Mouse (Mus musculus): ENCODE results near the gene Actl10.
A peak's percentile ranks its signal among the peaks of the same experiment; 100 is the strongest.

Gene Actl10

DNA sequence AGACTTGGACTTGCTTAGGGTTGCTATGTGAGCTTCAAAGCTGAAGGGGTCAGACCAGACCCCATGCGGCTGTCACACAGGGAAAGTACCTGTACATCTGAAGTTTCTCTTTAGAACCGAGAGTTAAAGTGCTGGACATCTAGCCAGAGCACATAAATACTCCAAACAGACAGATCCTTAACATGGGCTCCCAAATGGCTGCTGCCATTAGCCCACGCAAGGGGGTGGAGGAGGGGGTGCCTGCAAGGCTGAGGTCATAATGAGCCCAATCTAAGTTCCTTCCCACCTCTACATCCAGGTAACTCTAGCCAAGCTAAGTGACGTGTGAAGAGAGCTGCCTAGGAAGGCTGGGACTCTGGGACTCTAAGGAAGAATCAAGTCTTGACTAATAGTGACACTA, at the start of gene Actl10:
Actl10 (plus strand) TSS at position 301 of the 400 bp plus-strand sequence.
- DNase-seq (ENCODE audit: low read depth, low spot score): no peak

DNA sequence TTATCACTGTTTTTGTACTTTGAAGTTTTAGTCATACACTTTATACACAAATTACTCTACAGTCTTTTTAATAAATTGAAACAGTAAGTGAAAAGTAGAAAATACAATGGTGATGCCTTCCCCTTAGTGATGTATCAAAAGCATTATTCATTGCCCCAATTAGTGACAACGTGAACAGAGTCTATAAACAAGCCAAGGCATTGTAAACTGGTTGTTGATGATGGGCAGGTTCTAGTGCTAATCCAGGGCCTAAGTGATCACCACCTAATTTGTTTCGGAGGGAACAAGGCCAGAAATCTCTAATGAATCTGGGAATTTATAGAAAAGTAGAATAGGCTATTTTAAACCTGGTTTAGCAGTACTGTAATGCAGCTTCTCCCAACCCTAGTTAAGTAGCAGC, 44.5 kb upstream of the Actl10 start:
- DNase-seq (ENCODE audit: low read depth, low spot score): no peak

DNA sequence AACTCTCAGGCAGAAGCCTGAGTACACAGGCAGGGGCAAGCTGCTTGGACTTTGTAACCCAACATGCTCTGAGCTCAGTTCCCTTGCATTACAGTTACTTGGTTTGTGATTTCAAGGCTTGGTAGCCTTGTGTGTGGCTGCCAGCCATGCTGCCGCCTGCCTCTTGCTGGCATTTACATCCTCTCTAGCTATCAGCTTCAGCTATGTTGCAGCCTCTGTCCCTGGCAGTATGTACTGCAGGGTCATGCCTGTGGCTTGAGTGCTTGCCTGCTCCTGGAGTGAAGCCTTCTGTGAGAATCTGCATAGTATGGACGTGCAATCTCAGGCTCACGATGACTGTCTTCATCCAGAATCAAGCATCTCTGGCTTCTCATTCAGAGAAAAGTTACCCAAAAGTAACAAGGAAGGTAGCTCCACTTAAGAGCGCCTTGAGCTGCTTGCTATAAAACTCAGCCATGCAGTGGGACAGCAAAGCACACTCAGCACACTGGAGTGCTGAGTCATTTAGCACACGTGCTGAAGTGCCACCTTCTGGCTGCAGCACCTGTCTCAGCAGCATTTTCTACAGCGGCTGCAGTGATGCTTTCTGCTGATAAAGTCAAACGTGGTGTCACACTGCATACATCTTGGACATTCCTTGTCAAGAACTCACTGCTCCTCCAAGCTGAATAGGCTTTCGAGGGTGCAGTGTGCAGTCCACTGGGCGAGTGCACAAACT, 43.9 kb upstream of the Actl10 start:
- no peak for DNase-seq (ENCODE audit: low read depth, low spot score)

DNA sequence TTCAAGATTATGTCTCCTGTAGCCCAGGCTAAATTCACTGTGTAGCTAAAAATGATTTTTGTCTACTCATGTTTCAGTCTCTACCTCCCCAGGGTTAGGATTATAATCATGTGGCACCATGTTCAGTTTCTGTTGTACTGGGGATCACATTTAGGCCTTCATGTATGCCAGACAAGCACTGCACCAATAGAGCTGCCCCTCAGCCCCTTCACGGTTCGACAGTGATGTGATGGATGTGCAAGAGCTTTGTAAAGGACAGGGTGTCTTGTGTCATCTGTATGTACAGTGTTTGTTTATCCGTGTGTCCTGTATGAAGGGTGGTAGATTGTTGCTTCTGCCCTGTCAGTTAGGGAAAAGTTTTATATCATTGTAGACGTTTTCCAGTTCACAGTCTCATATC, 43.1 kb upstream of the Actl10 start:
- DNase-seq (ENCODE audit: low read depth, low spot score): no peak

DNA sequence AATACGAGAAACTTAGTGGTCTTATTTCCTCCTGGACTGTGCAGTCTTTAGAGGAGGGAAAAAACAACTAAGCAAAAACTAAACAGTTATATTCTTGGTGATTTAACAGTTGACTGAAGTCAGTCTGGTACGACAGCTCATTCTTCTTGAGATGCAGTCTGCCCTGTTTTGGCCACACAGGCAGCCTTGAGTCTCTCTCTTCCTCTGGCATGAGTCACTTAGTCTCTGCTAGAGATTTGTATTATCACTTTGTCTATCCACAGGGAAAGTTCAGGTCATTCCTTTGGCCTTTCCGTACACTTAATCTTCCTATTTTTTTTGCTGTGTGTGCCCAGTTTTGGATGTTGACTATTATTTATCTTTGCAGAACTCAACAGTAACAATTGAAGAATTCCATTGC, 41.4 kb upstream of the Actl10 start:
- DNase-seq (ENCODE audit: low read depth, low spot score): no peak

DNA sequence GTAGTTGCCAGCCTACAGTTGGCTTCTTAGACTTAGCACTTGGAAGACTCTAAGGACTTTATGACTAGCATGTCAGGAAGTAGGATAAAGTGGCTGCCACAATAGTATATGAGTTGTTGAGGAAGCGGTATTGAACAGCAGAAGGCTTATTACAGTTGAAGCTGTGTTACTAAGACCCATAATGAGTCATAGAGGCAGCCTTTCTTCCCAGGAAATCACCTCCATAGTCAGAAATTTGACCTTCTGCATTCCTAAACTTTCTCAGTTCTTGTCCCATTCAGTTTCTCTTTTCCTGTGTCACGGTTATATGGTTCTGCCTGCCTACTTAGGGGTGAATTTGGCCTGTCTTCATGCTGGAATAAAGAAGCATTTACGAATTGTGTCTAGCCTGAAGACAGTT, 34.6 kb upstream of the Actl10 start:
- DNase-seq (ENCODE audit: low read depth, low spot score): no peak

DNA sequence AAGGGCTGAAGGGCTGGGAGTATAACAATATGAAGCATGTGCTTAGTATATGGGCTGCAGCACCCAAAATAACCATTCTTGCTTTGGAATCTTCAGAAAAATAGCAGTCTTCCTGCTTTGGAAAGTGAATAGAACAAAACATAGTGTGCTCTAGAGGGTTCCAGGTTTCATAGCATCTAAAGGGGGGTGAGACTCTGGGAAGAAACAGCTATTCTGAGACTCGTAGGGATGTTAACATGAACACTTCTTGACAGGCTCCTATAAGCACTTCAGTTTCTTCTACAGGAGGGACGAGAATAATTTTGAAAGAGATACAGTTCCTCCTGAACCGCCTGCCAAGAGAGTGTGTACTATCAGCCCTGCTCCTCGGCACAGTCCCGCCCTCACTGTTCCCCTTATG, 34.2 kb upstream of the Actl10 start:
- DNase-seq (ENCODE audit: low read depth, low spot score): no peak

DNA sequence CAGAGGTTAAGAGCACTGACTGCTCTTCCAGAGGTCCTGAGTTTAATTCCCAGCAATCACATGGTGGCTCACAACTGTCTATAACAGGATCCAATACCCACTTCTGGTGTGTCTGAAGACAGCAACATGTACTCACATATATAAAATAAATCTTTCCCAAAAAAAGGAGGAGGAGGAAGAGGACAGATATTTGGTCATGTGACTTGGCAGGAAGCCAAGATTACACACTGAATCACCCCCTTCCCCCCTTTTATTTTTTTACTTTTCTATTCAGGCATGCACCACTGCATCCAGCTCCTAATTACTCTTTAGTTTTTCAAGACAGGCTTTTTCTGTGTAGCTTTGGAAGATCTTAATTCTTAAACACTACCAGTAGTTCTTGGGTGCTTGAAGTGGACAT, 30.1 kb upstream of the Actl10 start:
- no peak for DNase-seq (ENCODE audit: low read depth, low spot score)

DNA sequence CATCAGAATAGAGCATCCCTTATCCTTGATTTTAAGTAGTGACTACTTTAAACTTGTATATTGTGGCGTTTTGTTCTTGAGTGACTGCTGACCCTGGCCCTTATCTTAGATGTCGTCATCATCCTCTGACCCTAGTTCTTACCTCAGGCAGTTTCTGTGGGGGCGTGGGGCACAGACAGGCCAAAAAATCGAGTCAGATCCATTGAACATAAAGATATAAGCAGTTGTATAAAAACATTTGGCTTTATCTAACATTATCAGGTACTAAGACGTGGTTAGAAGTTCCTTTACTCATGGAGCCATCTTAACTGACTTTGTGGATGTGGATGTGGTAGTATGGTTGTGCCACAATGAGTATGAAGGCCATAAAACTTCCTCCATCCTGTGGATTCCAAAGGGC, 29.2 kb upstream of the Actl10 start:
- DNase-seq (ENCODE audit: low read depth, low spot score): no peak

DNA sequence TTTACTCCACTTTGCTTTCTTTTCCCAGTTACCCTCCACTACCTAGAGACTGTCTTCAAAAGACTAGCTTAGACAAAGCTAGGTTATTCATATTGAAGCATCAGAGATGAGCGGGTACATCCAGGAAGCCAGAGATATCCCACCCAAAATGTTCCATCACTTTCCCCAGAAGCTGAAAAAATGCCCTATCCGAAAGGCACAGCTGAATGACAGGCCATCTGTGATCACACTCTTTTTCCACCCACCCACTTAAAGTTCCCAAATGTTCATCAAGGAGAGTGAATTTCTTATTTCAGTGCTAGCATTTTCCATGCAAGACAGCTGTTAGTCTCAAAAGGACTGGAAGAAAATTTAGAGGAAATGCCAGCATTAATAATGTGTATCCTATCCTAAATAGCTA, 26.3 kb upstream of the Actl10 start:
- no peak for DNase-seq (ENCODE audit: low read depth, low spot score)

DNA sequence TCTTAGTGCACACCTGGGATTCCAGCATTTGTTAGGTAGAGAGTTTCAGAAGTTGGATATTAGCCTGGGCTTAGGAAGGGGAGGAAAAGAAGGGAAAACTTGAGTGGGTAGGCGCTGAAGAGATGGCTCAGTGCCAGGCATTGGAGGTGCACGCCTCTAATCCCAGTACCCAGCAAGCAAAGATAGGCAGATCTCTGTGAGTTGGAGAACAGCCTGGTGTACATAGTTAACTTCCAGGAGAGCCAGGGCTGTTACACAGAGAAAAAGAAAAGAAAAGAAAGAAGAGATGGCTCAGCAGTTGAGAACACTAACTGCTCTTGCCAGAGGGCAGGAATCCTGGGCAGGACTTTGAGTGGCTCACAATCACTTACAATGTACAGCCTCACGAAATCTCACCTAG, 25.0 kb upstream of the Actl10 start:
- no peak for DNase-seq (ENCODE audit: low read depth, low spot score)

DNA sequence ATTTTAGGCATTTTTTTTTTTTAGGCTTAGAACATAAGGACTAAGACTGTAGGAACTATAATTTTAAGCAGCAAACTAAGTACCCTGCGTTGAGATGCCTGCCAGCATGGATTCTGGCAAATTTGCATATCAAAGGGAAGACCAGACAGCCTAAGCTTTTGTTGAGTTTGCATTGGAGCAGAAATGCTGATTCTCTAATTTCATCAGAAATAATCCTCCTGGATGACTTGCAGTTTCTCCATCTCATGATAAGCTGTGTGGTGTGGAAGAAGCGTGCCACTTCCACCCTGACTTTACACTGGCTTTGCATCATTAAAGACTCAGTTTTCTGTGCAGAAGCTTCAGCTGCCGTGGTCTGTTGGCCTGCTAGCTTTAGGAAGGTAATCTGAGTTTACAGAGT, 18.7 kb upstream of the Actl10 start:
- DNase-seq (ENCODE audit: low read depth, low spot score): no peak

DNA sequence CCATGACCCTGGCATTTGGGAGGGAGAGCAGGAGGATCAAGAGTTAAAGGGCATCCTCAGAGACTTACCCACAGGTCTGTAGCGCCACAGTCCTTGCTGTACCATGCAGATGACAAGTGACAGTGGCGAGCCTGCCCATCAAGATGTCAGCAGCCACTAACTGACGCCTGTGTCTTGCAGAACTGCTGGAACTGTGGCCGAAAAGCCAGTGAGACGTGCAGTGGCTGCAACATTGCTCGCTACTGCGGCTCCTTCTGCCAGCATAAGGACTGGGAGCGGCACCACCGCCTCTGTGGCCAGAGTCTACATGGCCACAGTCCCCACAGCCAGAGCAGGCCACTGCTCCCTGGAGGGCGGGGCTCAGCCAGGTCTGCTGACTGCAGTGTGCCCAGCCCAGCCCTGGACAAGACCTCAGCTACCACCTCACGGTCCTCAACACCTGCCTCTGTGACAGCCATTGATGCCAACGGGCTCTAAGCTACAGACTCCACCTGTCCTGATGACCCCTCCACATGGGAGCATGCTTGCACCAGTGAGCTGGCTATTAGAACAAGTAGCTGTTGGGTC, 16.8 kb upstream of the Actl10 start:
- DNase-seq (ENCODE audit: low read depth, low spot score): no peak

DNA sequence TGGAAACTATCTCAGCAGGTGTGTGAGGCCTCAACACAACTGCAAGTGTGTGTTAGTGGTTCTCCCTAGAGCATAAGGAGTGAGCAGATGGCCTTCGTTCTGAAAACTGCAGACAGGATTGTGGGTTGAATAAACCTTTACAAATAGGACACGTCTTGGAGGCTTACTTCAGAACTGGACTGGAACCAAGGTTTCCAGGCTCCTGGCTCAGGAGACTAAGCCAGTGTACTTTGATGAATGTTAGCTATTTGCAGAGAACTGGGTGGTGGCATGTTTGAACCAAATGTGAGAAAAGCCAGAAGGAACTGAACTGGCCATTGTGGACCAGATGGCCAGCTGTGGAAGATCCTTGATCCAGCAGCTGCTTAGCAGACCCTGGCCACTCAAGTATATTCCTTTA, 13.3 kb upstream of the Actl10 start:
- DNase-seq (ENCODE audit: low read depth, low spot score): no peak

DNA sequence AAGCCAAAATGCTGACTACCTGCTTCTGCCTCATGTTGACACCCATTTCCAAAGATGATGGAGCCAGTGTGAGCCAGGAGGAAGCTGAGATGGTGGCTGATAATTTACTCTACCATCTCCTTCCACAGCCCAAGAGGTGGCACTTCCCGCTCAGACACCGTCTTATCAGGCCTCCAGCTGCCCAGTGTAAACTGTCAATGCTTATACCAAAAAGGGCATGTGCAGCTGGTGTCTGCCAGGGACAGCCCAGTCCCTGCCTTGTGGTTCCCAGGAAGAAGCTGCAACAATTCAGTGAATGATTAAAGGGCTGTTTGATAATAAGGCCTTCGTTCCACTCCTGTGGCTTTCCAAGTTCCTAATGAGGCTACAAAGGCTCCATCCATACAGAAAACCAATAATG, 12.9 kb upstream of the Actl10 start:
- DNase-seq (ENCODE audit: low read depth, low spot score): no peak

DNA sequence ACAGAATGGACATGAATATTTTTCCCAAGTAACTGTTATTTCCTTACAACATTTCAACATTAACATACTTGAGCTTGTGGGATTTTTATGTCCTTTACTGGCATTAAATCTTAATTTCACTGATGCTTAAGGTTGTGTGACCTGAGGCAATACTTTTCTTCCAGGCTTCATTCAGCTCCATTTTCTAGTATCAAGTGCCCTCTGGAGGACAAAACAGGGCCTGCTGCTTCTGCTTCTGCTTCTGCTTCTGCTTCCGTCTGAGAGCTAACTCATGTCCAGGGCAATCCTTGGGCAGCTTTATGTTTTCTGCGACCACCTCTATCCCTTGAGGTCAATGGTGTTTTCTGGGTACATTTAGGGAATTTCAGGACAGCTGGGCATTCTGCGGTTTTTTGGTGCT, 11.9 kb upstream of the Actl10 start:
- no peak for DNase-seq (ENCODE audit: low read depth, low spot score)

DNA sequence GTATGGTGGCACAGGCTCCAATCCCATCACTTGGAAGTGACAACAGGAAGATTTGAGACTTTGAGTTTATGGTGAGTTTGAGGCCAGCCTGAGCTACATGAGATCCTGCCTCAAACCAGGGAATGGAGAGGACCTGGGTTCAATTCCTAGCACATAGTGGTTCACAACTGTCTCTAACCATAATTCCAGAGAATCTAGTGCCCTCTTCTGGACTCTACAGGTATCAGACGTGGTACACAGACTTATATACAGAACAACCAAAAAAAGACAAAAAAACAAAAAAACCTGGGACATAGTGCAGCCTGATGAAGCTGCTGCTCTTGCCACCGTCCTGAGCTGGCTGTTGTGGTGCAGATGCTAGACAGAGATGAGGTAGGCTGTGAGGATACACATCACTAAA, 9.9 kb upstream of the Actl10 start:
- no peak for DNase-seq (ENCODE audit: low read depth, low spot score)

DNA sequence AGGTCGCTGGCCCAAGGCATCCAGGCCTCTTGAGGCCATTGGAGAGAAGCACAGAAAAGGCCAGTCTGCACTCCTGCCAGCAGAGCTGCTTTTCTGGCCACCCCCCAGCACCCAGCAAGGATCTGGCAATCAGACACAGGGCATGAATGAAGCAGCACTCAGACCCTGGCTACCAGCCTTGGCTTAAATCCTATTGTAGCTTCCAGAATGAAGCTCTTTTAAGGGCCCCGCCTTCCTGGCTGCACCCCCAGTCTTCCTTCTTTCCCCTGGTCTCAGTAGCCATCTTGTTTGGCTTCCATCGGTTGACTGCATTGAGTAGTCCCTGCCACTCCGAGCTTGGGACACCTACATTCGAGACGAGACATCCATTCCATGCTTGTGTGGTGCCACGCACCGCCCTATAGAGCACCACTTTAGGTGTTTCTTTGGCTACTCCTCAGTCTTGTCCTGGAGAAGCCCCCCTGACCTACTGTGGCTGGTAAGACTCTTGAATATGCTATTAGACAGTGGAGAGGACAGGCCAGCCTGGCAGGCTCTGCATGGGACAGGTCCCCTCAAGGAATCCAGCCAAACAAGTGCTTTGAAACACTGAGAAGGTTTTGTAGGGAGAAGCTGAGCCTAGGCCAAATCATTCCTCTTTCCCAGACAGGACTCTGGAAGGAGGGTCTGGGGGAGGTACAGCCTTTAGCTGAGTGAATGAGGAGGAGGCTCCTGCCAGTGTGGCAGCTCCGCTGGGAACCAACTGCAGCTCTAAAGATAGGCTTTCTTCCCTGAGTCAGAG, 7.8 kb upstream of the Actl10 start:
- no peak for DNase-seq (ENCODE audit: low read depth, low spot score)

DNA sequence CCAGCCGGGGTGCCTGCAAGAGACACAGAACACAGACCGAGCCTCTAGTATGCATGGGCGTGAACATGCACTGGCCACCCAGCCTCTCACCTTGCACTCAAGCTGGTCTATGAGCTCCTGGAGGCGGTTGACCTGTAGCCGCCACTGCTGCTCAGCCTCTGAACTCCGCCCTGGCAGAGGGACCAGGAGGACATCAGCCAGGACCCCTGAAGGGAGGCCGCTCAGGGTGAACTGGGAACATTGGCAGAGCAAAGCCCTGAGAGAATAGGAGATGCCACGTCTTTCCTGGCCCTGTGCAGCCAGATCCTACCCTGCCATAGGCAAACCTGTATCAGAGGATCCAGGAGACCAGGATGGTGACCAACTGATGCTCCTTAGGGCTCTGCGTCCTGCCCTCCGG, 4.9 kb upstream of the Actl10 start, which contains the start of gene 1700003F12Rik:
1700003F12Rik (plus strand) TSS at position 375 of the 400 bp plus-strand sequence.
- no peak for DNase-seq (ENCODE audit: low read depth, low spot score)

DNA sequence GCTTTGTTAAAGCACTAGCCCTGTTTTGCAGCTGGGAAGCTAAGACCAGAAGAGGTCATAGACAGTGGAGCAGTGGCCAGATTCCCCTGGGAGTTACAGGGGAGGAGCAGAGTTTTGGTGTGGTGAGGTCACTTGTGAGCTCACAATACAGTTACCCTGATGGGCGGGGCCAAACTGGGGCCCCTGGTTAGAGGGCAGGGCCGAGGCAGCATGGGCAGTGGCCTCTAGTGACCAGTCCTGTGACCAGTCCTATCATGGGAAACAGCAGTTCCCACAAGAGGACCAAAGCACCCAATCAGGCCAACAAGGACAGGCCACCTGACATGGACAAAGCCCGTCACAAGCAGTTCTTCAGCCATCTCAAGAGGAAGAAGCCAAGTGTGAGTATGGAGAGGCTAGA, 2.9 kb upstream of the Actl10 start:
- DNase-seq (ENCODE audit: low read depth, low spot score): no peak

DNA sequence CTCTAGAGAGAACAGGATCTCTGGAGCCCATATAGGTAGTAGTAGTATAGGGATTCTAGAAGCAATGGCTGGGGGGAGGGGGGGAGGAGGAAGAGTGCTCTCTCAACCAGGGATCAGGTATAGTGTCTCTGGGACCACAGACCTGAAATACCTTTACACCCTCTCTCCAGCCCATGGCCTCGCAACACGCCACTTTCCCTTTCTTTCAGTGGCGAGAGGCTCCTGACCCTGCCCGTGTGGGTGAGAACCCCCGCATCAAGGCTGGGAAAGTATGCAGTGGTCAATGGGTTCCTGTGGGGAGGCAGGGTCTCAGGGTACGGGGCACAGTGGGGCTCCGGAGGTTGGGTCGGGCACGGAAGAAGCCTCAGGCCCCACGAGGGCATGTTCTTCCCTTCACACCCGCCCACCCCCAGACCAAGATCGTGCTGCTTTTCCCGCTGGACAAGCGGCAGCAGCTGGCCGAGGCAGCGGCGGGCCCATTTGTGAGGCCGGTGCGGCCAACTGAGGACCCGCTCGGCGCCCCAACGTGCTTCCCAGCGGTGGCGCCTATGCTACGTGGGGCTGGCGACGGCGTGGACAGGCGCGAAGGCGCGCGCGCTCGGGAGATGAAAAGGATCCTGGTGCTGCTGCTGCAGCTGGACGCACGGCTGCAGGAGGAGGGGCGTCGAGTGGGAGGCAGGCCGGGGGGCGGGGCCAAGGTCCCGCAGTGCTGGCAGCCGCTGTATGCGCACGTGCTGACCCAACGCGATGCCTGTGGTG, 2.3 kb upstream of the Actl10 start:
- peak; percentile 63 for DNase-seq (ENCODE audit: low read depth, low spot score)

DNA sequence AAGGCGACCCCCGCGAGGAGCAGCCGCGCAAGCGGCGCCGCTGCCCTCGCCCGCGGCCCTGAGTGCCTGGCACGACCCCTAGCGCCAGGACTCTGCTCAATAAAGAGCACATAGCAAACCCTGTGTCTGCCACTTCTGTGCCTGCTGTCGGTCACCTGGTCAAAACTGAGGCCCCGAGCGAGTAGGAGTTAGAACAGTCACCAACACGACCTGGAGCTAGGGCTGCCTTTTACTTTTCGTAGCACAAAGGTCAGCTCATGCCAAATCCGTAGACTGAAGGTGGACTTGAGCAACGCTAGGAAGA, 1.7 kb upstream of the Actl10 start:
- DNase-seq (ENCODE audit: low read depth, low spot score): no peak

Measured in embryo, embryonic 11.5 days (tissue).